Comparison of ENCODE assay signal across 15 mouse cellular contexts in genomic region chr8:12387223-12387860, GRCm38 (mm10). TPM values are rescaled to one million over a fixed set of nuclear protein-coding genes. Genes with fewer than 3 reads are reported as not detected.
DNase-seq lines count a peak whose midpoint lies in the region; ATAC-seq and TF ChIP-seq lines count a peak whose summit lies in the region.
"Had no signal": no experiment of that assay in that cellular context is flagged by ENCODE, and none has a peak within 500 bp of the region (broad histone marks: within the 10 kb centered on the region; RNA-seq: fewer than 3 reads in every experiment).

No protein-coding gene starts in this region.

- WGBS in neural tube, embryonic 11.5 days = 2% methylated on average over 13 of the region's 13 CpGs
- 7% methylated on average over 13 of the region's 13 CpGs for WGBS in forebrain, embryonic 12.5 days
- WGBS in hindbrain, embryonic 14.5 days = 3% methylated on average over 13 of the region's 13 CpGs
- 2% methylated on average over 13 of the region's 13 CpGs for WGBS in stomach, postnatal 0 days

- 0 out of 2 replicates have a peak, but pooled peaks have one; percentile 4 for TF ChIP-seq CTCF in stomach, postnatal 0 days (IDR thresholded peaks at IDR 0.05; ENCODE audit: low read depth)

- peaks cover 89% of the 10 kb centered on the region for H3K27me3 ChIP-seq in neural tube, embryonic 11.5 days (ENCODE audit: control insufficient read depth, insufficient read depth, low read length)
- H3K27me3 ChIP-seq in forebrain, embryonic 12.5 days = peaks cover 71% of the 10 kb centered on the region
- peaks cover 77% of the 10 kb centered on the region for H3K27me3 ChIP-seq in hindbrain, embryonic 14.5 days (ENCODE audit: control insufficient read depth, insufficient read depth, low read length)
- H3K27me3 ChIP-seq in stomach, postnatal 0 days (ENCODE audit: control insufficient read depth, insufficient read depth, low read length) = peaks cover 41% of the 10 kb centered on the region

- ATAC-seq in neural tube, embryonic 11.5 days (ENCODE audit: insufficient read depth, low FRiP score, low TSS enrichment) = no peak
- no peak for ATAC-seq in forebrain, embryonic 12.5 days (ENCODE audit: low FRiP score)
- ATAC-seq in hindbrain, embryonic 14.5 days (ENCODE audit: low FRiP score) = no peak
- ATAC-seq in stomach, postnatal 0 days (ENCODE audit: low FRiP score, low TSS enrichment) = no peak
- ATAC-seq in inflammation-experienced regulatory T-cells, adult 6 months = no peak

- TF ChIP-seq EP300 in stomach, postnatal 0 days (optimal IDR thresholded peaks at IDR 0.05) = no peak

- H3K4me3 ChIP-seq in neural tube, embryonic 11.5 days (ENCODE audit: low read depth, low read length) = no peak overlapping the region
- peak overlapping the region; percentile 60 for H3K4me3 ChIP-seq in forebrain, embryonic 12.5 days (replicated peaks)
- no peak overlapping the region for H3K4me3 ChIP-seq in hindbrain, embryonic 14.5 days (replicated peaks; ENCODE audit: low read length)
- H3K4me3 ChIP-seq in stomach, postnatal 0 days (ENCODE audit: low read depth, low read length) = no peak overlapping the region

- DNase-seq in neural tube, embryonic 11.5 days (ENCODE audit: low spot score) = peak; percentile 10
- DNase-seq in neural tube, embryonic 10.5 days (ENCODE audit: extremely low spot score, low spot score) = no peak
- no peak for DNase-seq in hindbrain, embryonic 14.5 days (ENCODE audit: low spot score)
- DNase-seq in stomach, postnatal 0 days (ENCODE audit: low spot score) = no peak
- no peak for DNase-seq in kidney, postnatal 4 days
- DNase-seq in gastrocnemius, postnatal 10 days = no peak
- DNase-seq: cerebellum, postnatal 25 days; kidney, adult 2 months; lung, postnatal 36 days; right cerebral cortex, postnatal 14 days had no signal

- H3K9me3 ChIP-seq in neural tube, embryonic 11.5 days (ENCODE audit: control insufficient read depth, low read length) = no peaks in the 10 kb centered on the region
- no peaks in the 10 kb centered on the region for H3K9me3 ChIP-seq in forebrain, embryonic 12.5 days
- no peaks in the 10 kb centered on the region for H3K9me3 ChIP-seq in hindbrain, embryonic 14.5 days (ENCODE audit: control insufficient read depth, low read length)
- no peaks in the 10 kb centered on the region for H3K9me3 ChIP-seq in stomach, postnatal 0 days (ENCODE audit: control insufficient read depth, low read length)

- no peak overlapping the region for H3K4me2 ChIP-seq in neural tube, embryonic 11.5 days (ENCODE audit: low read depth)
- peak overlapping the region; percentile 83 for H3K4me2 ChIP-seq in forebrain, embryonic 12.5 days
- H3K4me2 ChIP-seq in hindbrain, embryonic 14.5 days (replicated peaks) = peak overlapping the region; percentile 56
- no peak overlapping the region for H3K4me2 ChIP-seq in stomach, postnatal 0 days (replicated peaks; ENCODE audit: low read depth)

- no peak overlapping the region for H3K9ac ChIP-seq in neural tube, embryonic 11.5 days (ENCODE audit: low read length)
- peak overlapping the region; percentile 91 for H3K9ac ChIP-seq in forebrain, embryonic 12.5 days
- H3K9ac ChIP-seq in hindbrain, embryonic 14.5 days = no peak overlapping the region
- H3K9ac ChIP-seq in stomach, postnatal 0 days (ENCODE audit: low read length) = no peak overlapping the region
- H3K9ac ChIP-seq: liver, embryonic 14.5 days had no signal

- no peaks in the 10 kb centered on the region for H3K36me3 ChIP-seq in neural tube, embryonic 11.5 days (ENCODE audit: control insufficient read depth, insufficient read depth, low read length)
- no peaks in the 10 kb centered on the region for H3K36me3 ChIP-seq in forebrain, embryonic 12.5 days (replicated peaks)
- no peaks in the 10 kb centered on the region for H3K36me3 ChIP-seq in hindbrain, embryonic 14.5 days (replicated peaks; ENCODE audit: control insufficient read depth, insufficient read depth)
- no peaks in the 10 kb centered on the region for H3K36me3 ChIP-seq in stomach, postnatal 0 days (ENCODE audit: control insufficient read depth, insufficient read depth, low read length)

- no peak overlapping the region for H3K27ac ChIP-seq in neural tube, embryonic 11.5 days (ENCODE audit: low read depth, low read length)
- H3K27ac ChIP-seq in forebrain, embryonic 12.5 days = peak overlapping the region; percentile 95
- H3K27ac ChIP-seq in hindbrain, embryonic 14.5 days = no peak overlapping the region
- no peak overlapping the region for H3K27ac ChIP-seq in stomach, postnatal 0 days (replicated peaks)
- H3K27ac ChIP-seq: liver, embryonic 14.5 days had no signal

- H3K4me1 ChIP-seq in neural tube, embryonic 11.5 days (ENCODE audit: control insufficient read depth, insufficient read depth, low read length) = peaks cover 20% of the 10 kb centered on the region
- H3K4me1 ChIP-seq in forebrain, embryonic 12.5 days = peaks cover 85% of the 10 kb centered on the region
- H3K4me1 ChIP-seq in hindbrain, embryonic 14.5 days (replicated peaks; ENCODE audit: control insufficient read depth, insufficient read depth, low read length) = no peaks in the 10 kb centered on the region
- H3K4me1 ChIP-seq in stomach, postnatal 0 days (replicated peaks; ENCODE audit: control insufficient read depth, insufficient read depth) = 0 out of 2 replicates have a peak, but pooled peaks cover 2% of the 10 kb centered on the region

RNA-seq across cellular contexts. Expression of gene Sox1, which starts 7.8 kb away (rescaled TPM):
- 1.9 and 2.2 TPM in 2 replicates for polyA plus RNA-seq in neural tube, embryonic 11.5 days (2014; fragmentation: Nextera tagmentation; extraction: Ambion mirVana)
- 9.6 and 11.0 TPM in 2 replicates for polyA plus RNA-seq in forebrain, embryonic 12.5 days (2016; fragmentation: Nextera tagmentation; extraction: Ambion mirVana)
- polyA plus RNA-seq in hindbrain, embryonic 14.5 days (2014; fragmentation: Nextera tagmentation; extraction: Ambion mirVana) = 1.9 and 2.5 TPM in 2 replicates
- polyA plus RNA-seq in stomach, postnatal 0 days (2015; fragmentation: Nextera tagmentation; extraction: Ambion mirVana) = 0.02 TPM in 1 of 2 replicates, not detected in the other
- total RNA-seq in gastrocnemius, postnatal 10 days (2021) = under 1 TPM in 1 of 2 experiments, not detected in 1; 0.05 TPM
- not detected for polyA plus RNA-seq in inflammation-experienced regulatory T-cells, adult 6 months (2017; shearing (Covaris generic))
- total RNA-seq: heart, postnatal 25 days had no signal
- polyA plus RNA-seq: kidney, adult 2 months; liver, embryonic 14.5 days; thymus, postnatal 0 days had no signal

Comparison
In these comparisons a context has a peak if more than half of its experiments do, and no peak if none do; other contexts are left out.
1. H3K4me2 ChIP-seq: peak in forebrain, embryonic 12.5 days (single experiment) and hindbrain, embryonic 14.5 days (single experiment); none in neural tube, embryonic 11.5 days (single experiment) and stomach, postnatal 0 days (single experiment).